Comparison of ENCODE assay signal across 8 mouse cellular contexts in the genomic region with DNA sequence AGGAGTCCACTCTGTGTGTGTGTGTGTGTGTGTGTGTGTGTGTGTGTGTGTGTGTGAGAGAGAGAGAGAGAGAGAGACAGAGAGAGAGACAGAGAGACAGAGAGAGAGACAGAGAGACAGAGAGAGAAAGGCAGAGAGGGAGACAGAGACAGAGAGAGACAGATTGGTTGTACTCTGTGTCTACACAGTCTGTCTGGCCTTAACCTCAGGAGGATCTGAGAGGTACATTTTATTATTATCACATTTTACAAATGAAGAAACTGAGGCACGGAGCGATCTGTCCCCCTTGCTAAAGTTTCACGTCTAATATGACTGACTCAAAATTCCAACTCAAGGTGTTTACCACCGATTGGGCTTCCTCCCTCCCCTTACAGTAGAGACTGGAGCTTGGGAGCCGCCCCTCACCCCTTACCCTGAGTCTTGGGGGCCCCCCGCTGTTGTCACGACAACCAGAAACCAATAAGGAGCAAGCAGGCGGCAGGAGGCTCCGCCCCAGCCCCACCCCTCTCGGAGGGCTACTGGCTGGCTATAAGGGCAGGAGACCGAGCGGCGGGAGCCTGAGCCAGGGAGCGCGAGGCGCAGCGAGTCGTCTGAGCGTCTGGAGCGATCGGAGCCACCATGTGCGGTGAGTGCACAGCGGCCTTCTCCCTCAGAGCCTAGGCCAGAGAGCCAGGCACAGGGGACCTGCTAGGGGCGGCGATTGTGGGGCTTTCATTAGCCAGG. TPM values are rescaled to one million over a fixed set of nuclear protein-coding genes. Genes with fewer than 3 reads are reported as not detected.
DNase-seq lines count a peak whose midpoint lies in the region; ATAC-seq and TF ChIP-seq lines count a peak whose summit lies in the region.

A gene (plus strand): TSS at position 560 of the 723 bp plus-strand sequence.

- no peak for TF ChIP-seq CTCF in left cerebral cortex, adult 2 months (IDR thresholded peaks at IDR 0.05)

- peak within 1 kb of the TSS; percentile 72 for H3K27ac ChIP-seq in left cerebral cortex, adult 2 months

- intact Hi-C loops in gastrocnemius, postnatal 14 days (cut with DNase I; ENCODE audit: low total_unique reads): no loop called here
- intact Hi-C loops in left cerebral cortex, adult 2 months (cut with DNase I): no loop called here

- ATAC-seq in monocyte, adult 5-6 weeks (replicated peaks; ENCODE audit: insufficient number of reproducible peaks, low FRiP score, low TSS enrichment, poor library complexity, severe bottlenecking): no peak

- peak within 1 kb of the TSS; percentile 74 for H3K4me3 ChIP-seq in left cerebral cortex, adult 2 months

- peak; percentile 85 for DNase-seq in adrenal gland, adult 2 months
- DNase-seq in embryo, embryonic 10.5 days (ENCODE audit: low spot score): peak; percentile 94
- peak; percentile 85 for DNase-seq in gastrocnemius, postnatal 14 days
- DNase-seq in hindlimb bud, embryonic 11.5 days (ENCODE audit: extremely low spot score, low read depth, low spot score): peak; percentile 57
- DNase-seq in left cerebral cortex, adult 2 months (ENCODE audit: extremely low spot score in 1 of 2, low spot score in 2 of 2): peak; percentile 74 to 78
- peak; percentile 73 to 84 for DNase-seq in lung, postnatal 4 days
- peak; percentile 72 for DNase-seq in right cerebral cortex, postnatal 14 days

RNA-seq across cellular contexts. Expression of the gene that starts here (rescaled TPM):
- 1 to 10 TPM; 6.4 to 8.0 TPM for total RNA-seq in adrenal gland, adult 2 months (2021)
- 2.3 TPM in 2 replicates for polyA plus RNA-seq in adrenal gland, adult 2 months (2012; rRNA removed)
- 1 to 10 TPM; 6.0 to 8.2 TPM for total RNA-seq in gastrocnemius, postnatal 14 days (2021)
- 10 to 100 TPM in 1 of 2 experiments, 1 to 10 TPM in 1; 6.2 to 11.4 TPM for total RNA-seq in left cerebral cortex, adult 2 months (2021)
- total RNA-seq in monocyte, adult 5-6 weeks (2017): 0.19 to 1.8 TPM (median 0.49 TPM) in 3 replicates
